ENCODE assay signal across 27 mouse cellular contexts in the genomic region with DNA sequence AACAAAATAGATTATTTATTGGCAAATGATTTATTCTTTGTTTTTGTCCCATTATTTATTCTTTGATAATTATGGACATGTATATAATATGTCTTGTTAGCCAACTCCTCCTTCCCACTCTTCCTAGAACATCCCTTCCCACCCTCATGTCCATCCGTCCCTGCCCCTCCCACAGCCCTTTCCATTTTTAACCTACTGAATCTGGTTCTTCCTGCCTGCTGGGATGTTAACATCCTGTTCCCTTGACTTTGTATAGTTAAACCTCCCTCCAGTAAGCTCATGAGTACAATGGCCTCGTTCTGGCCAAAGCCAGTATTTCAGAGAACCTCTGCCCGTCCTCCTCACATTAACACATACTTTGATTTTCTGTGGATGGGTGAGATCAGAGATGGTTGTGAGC. TPM values are rescaled to one million over a fixed set of nuclear protein-coding genes. Genes with fewer than 3 reads are reported as not detected.
DNase-seq lines count a peak whose midpoint lies in the region; ATAC-seq lines count a peak whose summit lies in the region.
"Had no signal": no experiment of that assay in that cellular context is flagged by ENCODE, and none has a peak within 500 bp of the region (broad histone marks: within the 10 kb centered on the region; RNA-seq: fewer than 3 reads in every experiment).

No protein-coding gene starts in this region.

- H3K9ac ChIP-seq in forebrain, embryonic 13.5 days: no peak overlapping the region
- H3K9ac ChIP-seq: embryonic facial prominence, embryonic 12.5 days; embryonic facial prominence, embryonic 15.5 days; forebrain, embryonic 15.5 days; heart, embryonic 12.5 days; heart, embryonic 15.5 days; hindbrain, embryonic 14.5 days had no signal

- 71% methylated on average over 3 of the region's 3 CpGs for WGBS in forebrain, embryonic 13.5 days

- H3K27me3 ChIP-seq in forebrain, embryonic 13.5 days: 0 out of 2 replicates have a peak, but pooled peaks cover 8% of the 10 kb centered on the region
- H3K27me3 ChIP-seq: embryonic facial prominence, embryonic 12.5 days; embryonic facial prominence, embryonic 15.5 days; forebrain, embryonic 15.5 days; heart, embryonic 12.5 days; heart, embryonic 15.5 days had no signal

- ATAC-seq in forebrain, embryonic 13.5 days: no peak
- ATAC-seq: forebrain, embryonic 15.5 days had no signal

- H3K27ac ChIP-seq in forebrain, embryonic 13.5 days: no peak overlapping the region
- H3K27ac ChIP-seq: embryonic facial prominence, embryonic 12.5 days; embryonic facial prominence, embryonic 15.5 days; forebrain, embryonic 15.5 days; heart, embryonic 15.5 days; hindbrain, embryonic 14.5 days had no signal

- no peak overlapping the region for H3K4me3 ChIP-seq in forebrain, embryonic 13.5 days
- H3K4me3 ChIP-seq: embryonic facial prominence, embryonic 12.5 days; embryonic facial prominence, embryonic 15.5 days; forebrain, embryonic 15.5 days; heart, embryonic 12.5 days; heart, embryonic 15.5 days had no signal

- DNase-seq in ES-CJ7 (ENCODE audit: low read depth, low spot score) (peak; percentile 17), ZHBTc4 (ENCODE audit: low read depth, low spot score) (peak; percentile 45)
- peak; percentile 38 for DNase-seq in lung, postnatal 10 days
- peak; percentile 33 for DNase-seq in lung, postnatal 36 days
- DNase-seq in cerebellum, adult 11-12 months: no peak
- DNase-seq in left cerebral cortex, postnatal 14 days (ENCODE audit: low spot score in 2 of 2): no peak
- DNase-seq: adrenal gland, postnatal 10 days; adrenal gland, postnatal 36 days; B cell, adult 2 months; cerebellum, adult 2 months; cerebellum, adult 9-11 months; cerebellum, postnatal 25 days; gastrocnemius, postnatal 25 days; heart, adult 18-20 months; heart, postnatal 10 days; heart, postnatal 4 days had no signal

- intact Hi-C loops in left cerebral cortex, postnatal 14 days (cut with DNase I): no loop called here

- no peak overlapping the region for H3K4me2 ChIP-seq in forebrain, embryonic 13.5 days
- H3K4me2 ChIP-seq: embryonic facial prominence, embryonic 12.5 days; embryonic facial prominence, embryonic 15.5 days; forebrain, embryonic 15.5 days; heart, embryonic 12.5 days; heart, embryonic 15.5 days; hindbrain, embryonic 14.5 days had no signal

- peaks cover 16% of the 10 kb centered on the region for H3K4me1 ChIP-seq in forebrain, embryonic 13.5 days
- H3K4me1 ChIP-seq: embryonic facial prominence, embryonic 15.5 days; heart, embryonic 12.5 days; heart, embryonic 15.5 days had no signal

- no peaks in the 10 kb centered on the region for H3K9me3 ChIP-seq in forebrain, embryonic 13.5 days (replicated peaks)
- H3K9me3 ChIP-seq: embryonic facial prominence, embryonic 12.5 days; embryonic facial prominence, embryonic 15.5 days; forebrain, embryonic 15.5 days; heart, embryonic 12.5 days; heart, embryonic 15.5 days had no signal

- no peaks in the 10 kb centered on the region for H3K36me3 ChIP-seq in forebrain, embryonic 13.5 days (ENCODE audit: poor library complexity, severe bottlenecking)
- H3K36me3 ChIP-seq: embryonic facial prominence, embryonic 12.5 days; embryonic facial prominence, embryonic 15.5 days; forebrain, embryonic 15.5 days; heart, embryonic 12.5 days; heart, embryonic 15.5 days had no signal

RNA-seq across cellular contexts. Expression of gene Crnkl1, which starts 6.6 kb away (rescaled TPM):
- 10 to 100 TPM; 16.7 to 18.9 TPM for total RNA-seq in left cerebral cortex, postnatal 14 days (2021)
- polyA plus RNA-seq in forebrain, embryonic 13.5 days (2015; fragmentation: Nextera tagmentation; extraction: Ambion mirVana): 35.0 and 35.5 TPM in 2 replicates

RNA-seq across cellular contexts. Expression of gene Cfap61, which starts 6.8 kb away (rescaled TPM):
- 1 to 10 TPM; 3.0 to 7.5 TPM for total RNA-seq in left cerebral cortex, postnatal 14 days (2021)
- 2.0 and 2.3 TPM in 2 replicates for polyA plus RNA-seq in forebrain, embryonic 13.5 days (2015; fragmentation: Nextera tagmentation; extraction: Ambion mirVana)
- total RNA-seq: CH12.LX; common myeloid progenitor, adult 5-6 weeks; gastrocnemius, adult 8-10 months; gastrocnemius, postnatal 25 days; MEL had no signal

RNA-seq across cellular contexts. Expression of gene Naa20, which starts 39.5 kb away (rescaled TPM):
- total RNA-seq in left cerebral cortex, postnatal 14 days (2021): 10 to 100 TPM; 72.3 to 79.3 TPM
- polyA plus RNA-seq in forebrain, embryonic 13.5 days (2015; fragmentation: Nextera tagmentation; extraction: Ambion mirVana): 134 TPM in 2 replicates

Comparison
In these comparisons a context has a peak if more than half of its experiments do, and no peak if none do; other contexts are left out.
1. DNase-seq: peak in ES-CJ7 (single experiment), ZHBTc4 (single experiment), lung, postnatal 10 days (single experiment) and lung, postnatal 36 days (single experiment); none in cerebellum, adult 11-12 months (single experiment) and left cerebral cortex, postnatal 14 days (0 of 2).